Mouse (Mus musculus): ENCODE data around the gene Riiad1.

Riiad1 gene

GRCm38 (mm10) chr3:94465632-94466430, 14.3 kb downstream of the Riiad1 start:
- intact Hi-C loops (cut with DNase I), result no loop called here

- intact Hi-C loops (cut with DNase I), result no loop called here
These were observed 16.1 kb downstream of the Riiad1 start for GRCm38 (mm10) chr3:94463926-94464578.

DNA sequence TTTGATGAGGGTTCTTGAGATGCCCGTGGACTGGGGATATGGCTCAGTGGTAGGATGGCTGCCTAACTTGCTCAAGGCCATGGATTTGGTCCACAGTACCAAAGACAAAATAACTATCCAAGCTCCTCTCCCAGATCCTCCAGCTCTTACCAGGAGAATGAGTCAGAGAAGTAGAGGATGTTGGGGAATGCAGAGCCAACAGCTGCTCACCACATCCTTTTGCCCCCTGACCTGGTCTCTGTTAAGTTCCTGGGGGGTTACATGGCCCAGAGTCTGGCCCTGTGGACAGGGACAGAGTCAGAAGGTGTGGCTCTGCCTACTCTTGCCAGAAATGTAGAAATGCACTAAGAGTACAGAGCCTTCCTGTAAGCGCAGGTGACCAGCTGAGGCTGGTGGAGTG, 20.3 kb downstream of the Riiad1 start:
- intact Hi-C loops (cut with DNase I), result no loop called here

DNA sequence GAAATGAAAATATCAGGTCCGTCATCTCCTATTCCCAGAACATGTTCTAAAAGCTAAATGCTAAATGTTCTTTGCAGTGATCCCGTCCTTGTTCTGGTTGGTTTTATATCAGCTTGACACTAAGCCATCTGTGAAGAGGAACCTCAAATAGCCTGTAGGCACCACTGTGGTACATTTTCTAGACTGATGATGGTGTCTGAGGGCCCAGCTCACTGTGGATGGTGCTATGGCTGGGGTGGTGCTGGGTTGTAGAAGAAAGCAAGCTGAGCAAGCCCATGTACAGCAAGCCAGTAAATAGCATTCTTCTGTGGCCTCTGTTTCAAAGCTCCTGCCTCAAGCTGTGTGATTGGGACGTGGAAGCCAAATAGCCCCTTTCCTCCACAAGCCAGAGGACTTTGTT, 23.1 kb downstream of the Riiad1 start:
- intact Hi-C loops (cut with DNase I), result loop anchor here (2.0 kb wide), 1 partner anchor 146 kb away; no protein-coding TSS in a partner anchor

DNA sequence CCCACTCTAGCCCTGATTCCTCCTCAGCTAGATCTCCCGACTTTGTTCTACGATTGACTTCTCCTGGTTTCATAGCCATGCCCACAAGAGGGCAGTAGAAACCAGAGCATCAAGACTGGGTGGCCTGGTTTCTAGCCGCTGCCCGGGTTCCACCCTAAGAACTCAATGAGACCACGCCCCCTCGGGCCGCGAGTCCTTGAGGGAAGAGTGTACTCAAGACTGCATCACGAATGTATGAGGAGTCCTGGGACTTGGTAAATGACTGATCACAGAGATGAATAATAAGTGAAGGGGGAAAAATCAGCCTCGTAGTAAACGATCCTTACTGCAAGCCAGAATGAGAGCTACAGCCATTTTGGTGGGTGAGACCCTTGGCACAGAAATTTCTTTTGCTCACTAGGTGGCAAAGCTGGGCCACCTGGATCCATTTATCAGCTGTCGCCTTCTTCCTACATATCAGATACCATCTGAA, 23.6 kb downstream of the Riiad1 start:
- intact Hi-C loops (cut with DNase I), result loop anchor here (1.0 to 2.0 kb wide), 2 partner anchors 46 to 146 kb away; no protein-coding TSS in a partner anchor

DNA sequence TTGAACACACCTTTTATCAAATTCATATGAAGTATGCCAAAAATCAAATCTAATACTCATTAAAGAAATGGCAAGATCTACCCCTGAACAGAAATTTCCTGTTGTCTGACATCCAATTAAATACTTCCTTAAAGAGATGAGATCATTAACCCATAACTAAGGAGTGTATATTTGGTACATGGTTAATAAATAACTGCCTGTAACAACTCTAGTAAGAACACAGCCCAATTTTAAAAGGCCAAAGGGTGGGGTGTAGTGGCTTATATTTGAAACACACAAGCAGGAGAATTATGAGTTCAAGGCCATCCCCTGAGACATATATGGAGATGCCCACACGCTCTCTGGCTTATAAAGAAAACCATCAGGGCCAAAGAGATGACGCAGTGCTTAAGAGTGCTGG, 30.8 kb downstream of the Riiad1 start:
- intact Hi-C loops (cut with DNase I), result no loop called here

DNA sequence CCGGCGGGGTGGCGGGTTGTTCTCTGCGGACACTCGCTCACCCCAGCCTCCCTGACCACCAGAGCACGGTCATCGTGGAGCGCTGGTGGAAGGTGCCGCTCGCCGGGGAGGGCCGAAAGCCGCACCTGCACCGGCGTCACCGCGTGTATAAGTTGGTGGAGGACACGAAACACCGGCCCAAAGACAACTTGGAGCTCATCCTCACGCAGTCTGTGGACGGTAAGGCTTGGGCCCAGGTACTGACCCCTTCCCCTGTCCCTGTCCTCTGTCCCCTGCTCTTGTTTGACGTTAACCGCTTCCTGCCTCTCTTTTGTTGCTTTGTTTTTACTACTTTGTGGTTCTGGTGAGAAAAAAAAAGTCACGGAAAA, 36.6 kb downstream of the Riiad1 start, which contains the start of gene Oaz3:
TSS of gene Oaz3 (minus strand) at position 319 of the 368 bp plus-strand sequence.
- intact Hi-C loops (cut with DNase I), result loop anchor here (5.0 kb wide), 1 partner anchor 76 kb away; no protein-coding TSS in a partner anchor

DNA sequence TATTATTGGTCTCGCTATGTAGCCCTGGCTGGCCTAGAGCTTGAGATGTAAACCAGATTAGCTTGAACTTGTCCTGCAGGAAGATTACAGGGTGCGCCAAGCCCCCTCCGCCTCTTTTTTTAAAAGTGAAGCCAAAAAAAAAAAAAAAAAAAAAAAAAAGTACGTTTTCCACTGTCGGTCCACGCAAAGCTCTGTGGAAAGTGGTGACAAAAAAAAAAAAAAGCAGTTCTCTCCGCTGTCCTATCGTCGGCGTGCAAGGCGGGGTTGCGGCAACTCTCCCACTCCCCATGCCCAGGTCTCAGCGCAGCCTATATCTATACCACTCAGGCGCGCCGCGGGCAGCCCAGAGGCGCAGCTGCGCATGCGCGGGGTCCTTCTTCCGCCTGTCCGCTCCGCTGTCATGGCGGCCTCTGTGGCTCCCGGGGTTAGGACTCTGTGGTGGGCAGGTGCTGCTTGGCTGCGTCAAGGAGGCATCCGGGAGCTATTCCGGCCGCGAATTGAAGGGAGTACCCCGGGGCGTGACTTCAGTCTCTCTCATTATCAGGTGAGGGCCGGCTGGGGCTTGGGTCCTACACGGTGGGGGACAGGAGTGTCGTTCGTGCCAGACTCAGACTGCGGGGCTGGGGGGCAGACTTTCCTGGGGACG, 37.1 kb downstream of the Riiad1 start, which contains the start of gene Mrpl9:
TSS of gene Mrpl9 (plus strand) at position 368 of the 646 bp plus-strand sequence.
- intact Hi-C loops (cut with DNase I), result loop anchor here (5.0 kb wide), 1 partner anchor 76 kb away; no protein-coding TSS in a partner anchor

DNA sequence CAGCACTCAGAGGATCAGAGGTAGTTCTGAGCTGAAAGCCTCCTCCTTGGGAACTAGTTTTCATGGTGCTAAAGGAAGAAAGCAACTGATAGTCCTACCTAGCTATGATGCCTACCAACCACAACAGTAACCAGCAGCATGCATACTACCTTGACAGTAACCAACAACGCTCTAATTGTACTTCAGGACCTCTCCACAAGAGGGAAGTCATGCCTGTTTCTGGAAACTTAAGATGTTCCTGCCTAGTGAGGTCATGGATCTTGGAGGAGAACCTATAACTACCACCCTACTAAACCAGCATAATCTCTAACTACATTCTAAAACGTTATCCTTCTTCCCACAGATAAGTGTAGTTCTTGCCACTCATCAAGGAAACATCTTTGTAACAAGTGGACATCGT, 39.0 kb downstream of the Riiad1 start:
- intact Hi-C loops (cut with DNase I), result loop anchor here (5.0 kb wide), 1 partner anchor 74 kb away; no protein-coding TSS in a partner anchor

GRCm38 (mm10) chr3:94436420-94436819, 43.7 kb downstream of the Riiad1 start:
- intact Hi-C loops (cut with DNase I), result no loop called here

DNA sequence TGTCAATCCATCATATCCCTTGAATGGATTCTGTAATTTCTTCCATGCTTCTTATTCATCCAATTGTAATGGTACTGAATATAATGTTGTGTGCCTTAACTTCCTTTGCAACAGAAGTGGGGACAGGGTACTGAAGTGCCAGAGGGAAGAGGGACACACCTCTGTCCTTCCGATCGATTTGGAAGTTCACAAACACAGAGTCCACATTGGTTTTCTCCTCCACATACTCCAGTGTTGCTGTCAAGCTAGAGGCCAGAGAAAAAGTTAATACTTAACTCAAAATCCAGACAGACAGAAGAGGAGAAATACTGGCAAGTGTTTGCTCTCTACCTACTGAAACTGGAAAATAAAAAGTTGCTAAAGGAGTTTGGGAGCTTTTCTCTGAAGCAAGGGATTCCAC, 45.8 kb downstream of the Riiad1 start:
- intact Hi-C loops (cut with DNase I), result no loop called here

DNA sequence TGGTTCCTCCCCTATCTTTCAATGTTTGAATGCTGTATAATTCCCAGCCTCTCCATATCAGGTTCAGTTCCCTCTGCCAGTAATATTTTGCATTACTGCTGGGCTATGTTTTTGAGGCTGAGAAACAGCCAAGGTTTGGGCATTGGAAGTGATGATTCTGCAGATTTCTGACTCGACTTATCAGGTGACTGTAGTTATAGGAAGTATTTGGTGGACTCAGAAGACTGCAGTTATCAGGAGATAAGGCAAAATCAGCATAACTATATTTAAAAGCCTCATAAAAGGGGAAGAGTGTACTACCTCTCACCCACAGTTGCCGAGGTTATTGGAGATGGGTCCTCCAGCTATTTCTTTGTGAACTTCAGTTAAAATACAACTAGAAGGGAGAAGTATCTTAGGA, 49.2 kb downstream of the Riiad1 start:
- intact Hi-C loops (cut with DNase I), result no loop called here
